Mouse (Mus musculus) hindbrain, embryonic 10.5 days (tissue): Measurements from ENCODE around the gene Ankrd28. TPM values are rescaled to one million over a fixed set of nuclear protein-coding genes. Genes with fewer than 3 reads are reported as not detected.

ENCODE experiments used
- DNase-seq: peaks from one replicate; pipeline ENCODE4 v3.0.0-alpha.2; 2017; ENCODE audit warnings: low spot score
- H3K27ac ChIP-seq: fragments of 300-500 bp; sonication (generic); 2 replicates; pipeline ENCODE4 v1.5.1; 2016; ENCODE audit warnings: mild to moderate bottlenecking, moderate library complexity
- H3K27me3 ChIP-seq: fragments of 300-500 bp; sonication (generic); 2 replicates; pipeline ENCODE4 v1.6.1; 2016; ENCODE audit warnings: mild to moderate bottlenecking; ENCODE audit not compliant: poor library complexity, insufficient read depth, severe bottlenecking
- H3K36me3 ChIP-seq: fragments of 300-500 bp; sonication (generic); 2 replicates; pipeline ENCODE4 v1.6.1; 2016; ENCODE audit warnings: mild to moderate bottlenecking, moderate library complexity
- H3K4me1 ChIP-seq: fragments of 300-500 bp; sonication (generic); replicated peaks from 2 replicates; pipeline ENCODE4 v1.6.1; 2016; ENCODE audit warnings: mild to moderate bottlenecking
- H3K4me3 ChIP-seq: fragments of 300-500 bp; sonication (generic); 2 replicates; pipeline ENCODE4 v1.5.1; 2016; ENCODE audit warnings: mild to moderate bottlenecking, moderate library complexity
- H3K9me3 ChIP-seq: fragments of 300-500 bp; sonication (generic); 2 replicates; pipeline ENCODE4 v1.6.1; 2016; ENCODE audit warnings: mild to moderate bottlenecking, moderate library complexity
- WGBS: fragments of 180-500 bp; shearing (Covaris S2); methylation state at CpG from one replicate; pipeline ENCODE4 v1.1.7; 2016; 5-methylcytosine and 5-hydroxymethylcytosine counted together
- polyA plus RNA-seq: library from polyadenylated mRNA; unstranded; fragments of >200 nt; fragmentation: Nextera tagmentation; extraction: Ambion mirVana; gene quantifications from 2 replicates; pipeline ENCODE4 v1.2.1, GENCODE M21; 2016

Gene Ankrd28
- polyA plus RNA-seq, 1 experiment from 2014 or later = 7.7 TPM

DNA sequence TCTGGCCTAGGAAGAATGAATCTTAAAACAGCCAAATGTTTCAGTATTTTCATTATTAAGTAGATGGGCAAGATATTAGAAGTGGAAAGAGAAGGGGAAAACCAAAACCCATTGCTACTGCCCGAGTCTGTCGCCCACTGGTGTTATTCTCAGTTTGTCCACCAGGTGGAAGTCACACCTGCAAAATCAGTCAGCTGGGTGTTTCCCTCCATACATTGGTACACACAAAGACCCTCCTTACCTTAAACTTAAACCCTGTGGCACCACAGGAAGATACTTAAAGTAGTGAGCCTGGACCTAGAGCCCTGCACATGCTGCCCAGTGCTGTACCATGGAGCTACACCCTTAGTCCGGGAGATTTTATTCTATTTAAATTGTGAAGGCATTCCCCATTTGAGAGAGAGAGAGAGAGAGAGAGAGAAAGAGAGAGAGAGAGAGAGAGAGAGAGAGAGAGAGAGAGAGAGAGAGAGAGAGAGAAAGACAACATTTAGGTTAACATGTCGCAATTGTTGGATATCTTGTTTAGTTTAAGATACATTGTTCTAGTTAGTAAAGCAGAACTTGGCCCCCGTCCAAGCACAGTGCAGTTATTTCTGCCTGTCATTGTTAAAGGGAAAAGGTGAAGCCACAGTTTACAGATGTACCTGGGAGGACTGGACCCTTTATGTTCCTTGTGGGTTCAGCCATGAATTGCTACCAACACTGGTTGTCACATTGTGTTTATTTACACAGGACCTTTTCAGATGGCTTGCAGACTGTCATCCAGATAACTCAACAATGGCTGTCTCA, 173.4 kb downstream of the Ankrd28 start:
- Histone ChIP-seq H3K9me3 (no peaks in the 10 kb centered on the region), H3K27ac (peak overlapping the region; percentile 35; the same call in 1 of the 2 replicates), H3K4me1 (peaks cover 31% of the 10 kb centered on the region), H3K36me3 (no peaks in the 10 kb centered on the region), H3K4me3 (no peak overlapping the region), H3K27me3 (no peaks in the 10 kb centered on the region)
- DNase-seq = peak; percentile 72
- 52% methylated on average over 5 of the region's 5 CpGs for WGBS

DNA sequence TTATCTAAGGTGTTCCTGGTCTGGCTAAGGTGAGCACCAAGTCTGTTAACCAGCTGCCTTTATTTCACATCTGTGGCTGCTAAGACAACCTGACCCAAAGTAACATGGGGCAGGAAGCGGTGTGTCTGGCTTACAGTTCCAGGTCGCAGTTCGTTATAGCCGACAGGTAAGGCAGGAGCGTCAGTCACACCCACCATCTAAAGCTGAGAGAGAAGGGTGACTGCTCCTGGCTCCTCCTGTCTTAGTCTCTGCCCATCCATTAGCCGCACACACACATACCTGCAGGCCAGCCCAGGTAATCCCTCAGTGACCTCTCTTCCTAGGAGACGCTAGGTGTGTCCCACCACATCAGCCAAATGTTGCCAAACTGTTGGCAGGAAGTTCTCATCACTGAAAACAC, 174.1 kb downstream of the Ankrd28 start:
- WGBS = 77% methylated on average over 7 of the region's 7 CpGs
- Histone ChIP-seq H3K4me3 (no peak overlapping the region), H3K36me3 (no peaks in the 10 kb centered on the region)

GRCm38 (mm10) chr14:31655406-31655805, 175.0 kb downstream of the Ankrd28 start:
- no peaks in the 10 kb centered on the region for H3K27me3 ChIP-seq
- no peak overlapping the region for H3K4me3 ChIP-seq
- H3K36me3 ChIP-seq = no peaks in the 10 kb centered on the region
- H3K9me3 ChIP-seq = peaks cover 2% of the 10 kb centered on the region; the same call in 1 of the 2 replicates
- H3K4me1 ChIP-seq = peaks cover 18% of the 10 kb centered on the region
- 80% methylated on average over 14 of the region's 14 CpGs for WGBS
- no peak overlapping the region for H3K27ac ChIP-seq
- DNase-seq = no peak

More for the DNA sequence above, 174.1 kb downstream of the Ankrd28 start:
- H3K27me3 ChIP-seq = no peaks in the 10 kb centered on the region
- peaks cover 25% of the 10 kb centered on the region for H3K4me1 ChIP-seq
- H3K9me3 ChIP-seq = no peaks in the 10 kb centered on the region
- H3K27ac ChIP-seq = no peak overlapping the region
- no peak for DNase-seq

DNA sequence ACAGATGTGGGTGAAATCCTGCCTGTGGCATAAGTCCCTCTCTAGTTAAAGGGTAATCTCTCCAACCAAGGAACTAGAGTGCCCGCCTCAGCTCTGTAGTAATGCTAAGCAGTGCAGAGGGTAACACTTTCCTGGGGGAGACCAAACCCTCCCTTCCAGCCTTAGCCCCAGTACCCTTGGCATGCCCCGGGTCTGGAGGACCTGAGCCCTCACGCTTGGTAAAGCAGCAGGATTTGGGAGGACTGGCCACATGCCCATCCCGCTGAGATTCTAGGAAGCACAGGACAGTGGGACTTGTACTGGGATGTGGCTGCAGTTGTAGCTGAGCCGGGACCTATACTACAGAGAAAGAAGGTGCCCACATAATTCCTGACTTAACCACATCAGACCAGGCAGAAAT, 175.6 kb downstream of the Ankrd28 start:
- 89% methylated on average over 5 of the region's 5 CpGs for WGBS
- no peak overlapping the region for H3K4me3 ChIP-seq
- H3K4me1 ChIP-seq = peaks cover 14% of the 10 kb centered on the region; the same call in 1 of the 2 replicates
- no peaks in the 10 kb centered on the region for H3K27me3 ChIP-seq
- peaks cover 3% of the 10 kb centered on the region; the same call in 1 of the 2 replicates for H3K9me3 ChIP-seq
- no peak for DNase-seq
- H3K36me3 ChIP-seq = no peaks in the 10 kb centered on the region
- H3K27ac ChIP-seq = no peak overlapping the region

DNA sequence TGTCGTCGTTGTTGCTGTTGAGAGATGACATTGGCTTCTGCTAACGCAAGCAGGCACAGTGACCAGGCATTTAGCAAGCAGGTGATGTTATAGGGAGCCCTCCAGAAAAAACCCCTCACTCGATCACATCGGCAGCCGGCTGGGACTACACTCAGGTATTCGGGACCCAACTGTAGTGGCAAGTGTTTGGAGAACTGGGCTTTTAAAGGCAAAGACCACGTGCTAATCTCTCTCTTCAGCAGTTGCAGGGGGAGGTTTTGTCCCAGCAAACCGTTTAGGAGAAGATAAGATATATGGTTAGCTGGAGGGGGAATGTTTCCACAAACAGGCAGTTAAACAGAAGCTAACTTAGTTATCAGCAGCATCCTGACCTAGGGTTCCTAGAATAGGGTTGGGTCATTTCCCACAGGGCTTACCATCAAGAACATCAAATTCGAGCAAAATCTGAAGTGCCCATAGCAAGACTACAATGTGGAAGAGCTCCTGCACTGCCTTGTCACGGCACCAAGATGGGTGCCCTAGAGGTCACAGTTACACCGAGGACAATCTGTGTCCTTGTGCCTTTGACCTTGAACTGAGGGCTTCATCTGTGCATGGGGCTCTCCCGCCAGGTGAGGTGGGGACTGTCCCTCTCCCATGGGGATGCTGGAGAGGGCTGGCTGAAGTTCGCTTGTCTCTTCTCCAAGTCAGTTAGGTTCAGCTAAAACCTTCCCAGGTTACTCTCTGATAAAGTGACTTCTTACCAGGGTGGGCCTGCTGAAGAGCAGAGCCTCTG, 177.2 kb downstream of the Ankrd28 start:
- Histone ChIP-seq H3K9me3 (peaks cover 3% of the 10 kb centered on the region; the same call in 1 of the 2 replicates), H3K27me3 (no peaks in the 10 kb centered on the region), H3K4me1 (peaks cover 12% of the 10 kb centered on the region; the same call in 1 of the 2 replicates), H3K4me3 (no peak overlapping the region), H3K27ac (no peak overlapping the region), H3K36me3 (no peaks in the 10 kb centered on the region)
- DNase-seq = no peak
- 83% methylated on average over 14 of the region's 14 CpGs for WGBS

- H3K27ac ChIP-seq = no peak overlapping the region
- 0 out of 2 replicates have a peak, but pooled peaks cover 6% of the 10 kb centered on the region for H3K4me1 ChIP-seq
- WGBS = 98% methylated on average over 1 of the region's 1 CpGs
- H3K36me3 ChIP-seq = no peaks in the 10 kb centered on the region
- no peaks in the 10 kb centered on the region for H3K27me3 ChIP-seq
- H3K4me3 ChIP-seq = no peak overlapping the region
- DNase-seq = no peak
- H3K9me3 ChIP-seq = peaks cover 3% of the 10 kb centered on the region; the same call in 1 of the 2 replicates
These were observed 177.8 kb downstream of the Ankrd28 start for GRCm38 (mm10) chr14:31652624-31653023.

GRCm38 (mm10) chr14:31652106-31652505, 178.3 kb downstream of the Ankrd28 start:
- no peaks in the 10 kb centered on the region for H3K36me3 ChIP-seq
- H3K4me1 ChIP-seq = 0 out of 2 replicates have a peak, but pooled peaks cover 4% of the 10 kb centered on the region
- WGBS = 76% methylated on average over 5 of the region's 5 CpGs
- DNase-seq = no peak
- no peak overlapping the region for H3K4me3 ChIP-seq
- H3K9me3 ChIP-seq = peaks cover 3% of the 10 kb centered on the region; the same call in 1 of the 2 replicates
- H3K27me3 ChIP-seq = no peaks in the 10 kb centered on the region
- H3K27ac ChIP-seq = no peak overlapping the region

GRCm38 (mm10) chr14:31651206-31651605, 179.2 kb downstream of the Ankrd28 start:
- H3K27me3 ChIP-seq = no peaks in the 10 kb centered on the region
- H3K4me1 ChIP-seq = 0 out of 2 replicates have a peak, but pooled peaks cover 2% of the 10 kb centered on the region
- 85% methylated on average over 7 of the region's 7 CpGs for WGBS
- no peak for DNase-seq
- no peak overlapping the region for H3K4me3 ChIP-seq
- peaks cover 3% of the 10 kb centered on the region; the same call in 1 of the 2 replicates for H3K9me3 ChIP-seq
- no peak overlapping the region for H3K27ac ChIP-seq
- H3K36me3 ChIP-seq = no peaks in the 10 kb centered on the region

GRCm38 (mm10) chr14:31650347-31650746, 180.1 kb downstream of the Ankrd28 start:
- 0 out of 2 replicates have a peak, but pooled peaks cover 2% of the 10 kb centered on the region for H3K4me1 ChIP-seq
- no peak overlapping the region for H3K4me3 ChIP-seq
- H3K27ac ChIP-seq = no peak overlapping the region
- DNase-seq = no peak
- WGBS = 95% methylated on average over 3 of the region's 3 CpGs
- no peaks in the 10 kb centered on the region for H3K27me3 ChIP-seq
- no peaks in the 10 kb centered on the region for H3K36me3 ChIP-seq
- peaks cover 3% of the 10 kb centered on the region; the same call in 1 of the 2 replicates for H3K9me3 ChIP-seq

Other genes with a start within 250 kb of the Ankrd28 start
- 0.05 TPM in 1 of 2 replicates, not detected in the other for gene Colq, start 239.3 kb downstream of the Ankrd28 start, polyA plus RNA-seq
- gene Gm49387, start 189.8 kb downstream of the Ankrd28 start, polyA plus RNA-seq = 0.95 TPM in 1 of 2 replicates, not detected in the other
- 14.0 and 14.3 TPM in 2 replicates for gene Btd, start 189.6 kb downstream of the Ankrd28 start, polyA plus RNA-seq
- gene Hacl1, start 189.4 kb downstream of the Ankrd28 start, polyA plus RNA-seq = 8.2 and 8.8 TPM in 2 replicates
- 0.13 and 0.17 TPM in 2 replicates for gene Galnt15, start 198.3 kb upstream of the Ankrd28 start, polyA plus RNA-seq